Mouse (Mus musculus) layer of hippocampus, postnatal 10 days (tissue): ENCODE results near the gene Cad. TPM values are rescaled to one million over a fixed set of nuclear protein-coding genes. Genes with fewer than 3 reads are reported as not detected.

Experiments used
- DNase-seq, 2 experiments: peaks; one replicate each; pipeline ENCODE4 v3.0.0; 2021; ENCODE audit warnings: low spot score in 2 of 2
- total RNA-seq, 2 experiments: library from RNA; stranded (reverse); gene quantifications; 2 replicates each; pipeline ENCODE4 v1.2.3; 2021

Gene Cad
- total RNA-seq, 2 experiments from 2014 or later = 21.2 to 23.2 TPM

GRCm38 (mm10) chr5:31069810-31070209 lies 15.2 kb downstream of the Cad start:
- DNase-seq = no peak

GRCm38 (mm10) chr5:31071059-31071458 lies 16.5 kb downstream of the Cad start:
- DNase-seq = no peak

GRCm38 (mm10) chr5:31071821-31072220 lies 17.2 kb downstream of the Cad start:
- DNase-seq = no peak

GRCm38 (mm10) chr5:31073176-31073575 lies 18.6 kb downstream of the Cad start:
- no peak for DNase-seq

GRCm38 (mm10) chr5:31076346-31076745 lies 21.8 kb downstream of the Cad start:
- DNase-seq = no peak

- peak in 1 of 2 experiments; percentile 37 for DNase-seq
Observed at GRCm38 (mm10) chr5:31080059-31080794, 25.6 kb downstream of the Cad start.

- DNase-seq = no peak
Observed at GRCm38 (mm10) chr5:31080795-31081164, 26.2 kb downstream of the Cad start.

GRCm38 (mm10) chr5:31081386-31081785 lies 26.8 kb downstream of the Cad start:
- DNase-seq = peak; percentile 50 to 64

- DNase-seq = peak; percentile 81 to 82
Observed at GRCm38 (mm10) chr5:31082355-31082754, 27.8 kb downstream of the Cad start.

GRCm38 (mm10) chr5:31082935-31083625 lies 28.5 kb downstream of the Cad start:
- DNase-seq = no peak

- DNase-seq = no peak
Observed at GRCm38 (mm10) chr5:31083949-31084348, 29.4 kb downstream of the Cad start.

- DNase-seq = no peak
Observed at GRCm38 (mm10) chr5:31086606-31087005, 32.0 kb downstream of the Cad start.

GRCm38 (mm10) chr5:31087131-31087530 lies 32.6 kb downstream of the Cad start:
- DNase-seq = no peak

GRCm38 (mm10) chr5:31092231-31092975 lies 37.8 kb downstream of the Cad start:
- no peak for DNase-seq

- peak; percentile 52 to 60 for DNase-seq
Observed at GRCm38 (mm10) chr5:31093151-31094041, 38.8 kb downstream of the Cad start.

- DNase-seq = no peak
Observed at GRCm38 (mm10) chr5:31094100-31094798, 39.7 kb downstream of the Cad start.

- DNase-seq = peak; percentile 57 to 61
Observed at GRCm38 (mm10) chr5:31094799-31095691, 40.5 kb downstream of the Cad start.

- DNase-seq = no peak
Observed at GRCm38 (mm10) chr5:31095711-31096480, 41.3 kb downstream of the Cad start.
